Mouse (Mus musculus): ENCODE results near the gene Gabrb1. TPM values are rescaled to one million over a fixed set of nuclear protein-coding genes. Genes with fewer than 3 reads are reported as not detected.

Gene Gabrb1
- polyA plus RNA-seq, 1 experiment from 2014 or later = 0.04 TPM

DNA sequence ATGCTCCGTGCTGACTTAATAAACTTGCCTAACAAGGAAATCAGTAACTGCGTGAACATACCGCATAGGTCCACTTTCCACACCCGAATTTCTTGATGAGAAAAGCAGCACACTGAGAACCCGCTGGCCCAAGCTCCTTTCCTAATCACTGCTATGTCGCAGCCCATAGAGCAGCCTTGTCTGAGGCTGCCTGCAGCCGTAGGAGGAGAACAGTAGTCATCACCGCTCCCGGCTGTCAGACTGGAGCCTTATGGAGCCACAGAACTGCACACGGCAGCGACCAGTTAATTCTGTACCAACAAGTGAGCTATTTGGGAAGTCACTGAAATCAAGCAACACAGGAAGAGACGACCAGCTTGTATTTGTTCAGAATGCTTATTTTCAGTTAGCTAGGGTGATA lies 500.8 kb downstream of the Gabrb1 start:
- ChIA-PET CTCF (interaction anchor here (1.0 to 2.0 kb wide), 3 partner anchors 9 to 14 kb away, joined by 3 to 7 read pairs (median 5); partner anchors contain the start of gene Commd8), POLR2A (no interaction called here)
- no peak for DNase-seq (ENCODE audit: low read depth, low spot score)
- TF ChIP-seq CTCF (IDR thresholded peaks at IDR 0.05) = no peak
- ATAC-seq = no peak
- no peaks in the 10 kb centered on the region for H3K27me3 ChIP-seq
- in situ Hi-C loops (cut with MboI; ENCODE audit: low pct_unique_long_range_greater_than_20kb) = no loop called here

DNA sequence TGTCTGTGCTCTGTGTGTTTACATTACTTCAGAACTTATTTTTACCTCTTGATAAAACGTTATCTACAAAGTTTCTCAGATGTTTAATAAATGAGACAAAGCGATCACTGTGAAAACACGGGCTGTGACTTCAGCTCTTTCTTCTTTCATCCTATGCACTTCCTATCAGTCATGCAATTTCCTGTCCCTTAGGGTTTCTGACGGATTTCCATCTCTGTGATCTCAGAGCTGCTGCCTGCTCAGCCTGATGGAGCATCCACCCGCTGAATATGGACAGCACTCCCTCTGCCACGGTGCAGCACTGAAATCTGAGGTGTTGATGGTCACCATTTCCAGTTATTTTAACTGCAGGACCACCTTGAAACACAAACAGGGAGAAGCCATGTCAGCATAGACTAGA lies 501.6 kb downstream of the Gabrb1 start:
- DNase-seq (ENCODE audit: low read depth, low spot score) (no peak), ATAC-seq (no peak)
- in situ Hi-C loops (cut with MboI; ENCODE audit: low pct_unique_long_range_greater_than_20kb) = no loop called here
- POLR2A ChIA-PET = no interaction called here
- no peaks in the 10 kb centered on the region for H3K27me3 ChIP-seq
- TF ChIP-seq CTCF (IDR thresholded peaks at IDR 0.05) = no peak
- CTCF ChIA-PET = no interaction called here

DNA sequence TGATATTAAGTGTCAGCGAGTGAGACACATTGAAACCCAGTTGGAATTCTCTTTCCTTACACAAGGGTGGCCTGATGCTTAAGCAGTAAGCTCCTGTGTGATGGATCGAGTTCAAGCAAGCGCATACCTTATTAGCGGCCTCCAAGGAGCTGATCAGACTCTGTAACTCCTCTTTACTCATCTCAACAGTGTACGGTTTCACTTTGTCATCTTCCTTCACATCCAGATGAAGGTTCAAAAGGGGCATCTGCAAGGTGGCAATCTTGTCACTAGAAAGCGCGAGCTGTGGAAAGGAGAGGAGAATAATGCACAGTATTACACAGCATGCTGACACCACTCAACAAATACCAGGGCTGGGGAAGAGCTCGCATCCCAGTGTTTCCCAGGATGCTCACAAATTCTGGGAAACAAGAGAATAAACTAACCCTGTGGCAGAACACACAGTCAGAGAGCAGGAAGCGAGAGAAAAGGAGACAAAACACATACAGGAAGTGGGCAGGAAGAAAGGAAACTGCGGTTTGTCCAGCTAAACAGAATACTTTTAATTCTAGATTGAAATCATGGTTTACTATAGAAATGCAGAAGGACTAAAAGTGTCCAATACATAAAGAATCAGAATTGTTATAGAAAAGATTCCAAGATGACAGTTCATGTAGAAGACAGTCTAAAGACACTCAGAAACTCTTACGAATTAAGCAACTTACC lies 503.0 kb downstream of the Gabrb1 start:
- H3K27me3 ChIP-seq = no peaks in the 10 kb centered on the region
- TF ChIP-seq CTCF (IDR thresholded peaks at IDR 0.05) = no peak
- ATAC-seq (no peak), DNase-seq (ENCODE audit: low read depth, low spot score) (no peak)
- ChIA-PET CTCF (interaction anchor here (1.2 kb wide), 2 partner anchors 15 to 89 kb away, joined by 3 read pairs; no protein-coding TSS in a partner anchor), POLR2A (no interaction called here)
- in situ Hi-C loops (cut with MboI; ENCODE audit: low pct_unique_long_range_greater_than_20kb) = no loop called here

DNA sequence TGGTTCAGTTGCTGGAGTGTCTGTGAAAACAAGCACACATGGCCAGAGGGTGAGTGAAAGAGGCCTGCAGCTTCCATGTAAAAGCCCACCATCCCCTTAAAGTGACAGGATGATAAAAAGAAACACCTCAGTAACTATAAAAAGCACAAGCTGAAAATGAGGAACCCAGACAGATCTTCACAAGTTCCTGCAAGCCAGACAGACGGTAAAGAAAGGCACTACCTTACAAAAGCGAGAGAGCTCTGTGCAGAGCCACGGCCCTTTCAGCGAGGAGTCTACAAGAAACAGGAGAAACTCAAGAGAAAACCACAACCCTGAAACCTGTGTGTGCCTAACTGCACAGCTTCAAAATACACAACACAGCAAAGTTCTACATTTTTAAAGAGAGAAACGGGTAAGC lies 504.9 kb downstream of the Gabrb1 start:
- POLR2A ChIA-PET = no interaction called here
- H3K27me3 ChIP-seq = no peaks in the 10 kb centered on the region
- in situ Hi-C loops (cut with MboI; ENCODE audit: low pct_unique_long_range_greater_than_20kb) = no loop called here
- no peak for TF ChIP-seq CTCF (IDR thresholded peaks at IDR 0.05)
- no peak for DNase-seq (ENCODE audit: low read depth, low spot score)
- no peak for ATAC-seq
- CTCF ChIA-PET = interaction anchor here (1.4 to 1.7 kb wide), 2 partner anchors 18 to 41 kb away, joined by 4 to 5 read pairs; no protein-coding TSS in a partner anchor

DNA sequence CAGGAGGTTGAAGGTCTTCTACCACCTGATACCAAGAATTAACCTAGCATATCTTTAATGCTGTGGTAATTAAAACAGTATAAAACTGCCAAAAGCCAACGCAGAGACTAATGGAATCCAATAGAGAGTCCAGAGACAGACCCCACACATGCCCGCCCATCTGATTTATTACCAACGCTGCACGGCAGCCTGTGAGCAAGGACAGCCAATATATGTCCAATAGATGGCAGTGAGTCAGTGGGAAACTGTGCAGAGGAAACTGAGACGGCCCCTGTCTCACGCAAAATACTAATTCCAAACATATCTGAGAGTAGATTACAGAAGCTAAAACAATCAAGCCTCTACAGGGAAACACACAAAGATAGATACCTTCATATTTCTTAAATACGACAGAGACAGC lies 506.5 kb downstream of the Gabrb1 start:
- TF ChIP-seq CTCF (IDR thresholded peaks at IDR 0.05) = no peak
- H3K27me3 ChIP-seq = no peaks in the 10 kb centered on the region
- in situ Hi-C loops (cut with MboI; ENCODE audit: low pct_unique_long_range_greater_than_20kb) = no loop called here
- ChIA-PET CTCF (interaction anchor here (1.9 kb wide), 1 partner anchor 8 kb away, joined by 7 read pairs; no protein-coding TSS in a partner anchor), POLR2A (no interaction called here)
- DNase-seq (ENCODE audit: low read depth, low spot score) (no peak), ATAC-seq (no peak)

DNA sequence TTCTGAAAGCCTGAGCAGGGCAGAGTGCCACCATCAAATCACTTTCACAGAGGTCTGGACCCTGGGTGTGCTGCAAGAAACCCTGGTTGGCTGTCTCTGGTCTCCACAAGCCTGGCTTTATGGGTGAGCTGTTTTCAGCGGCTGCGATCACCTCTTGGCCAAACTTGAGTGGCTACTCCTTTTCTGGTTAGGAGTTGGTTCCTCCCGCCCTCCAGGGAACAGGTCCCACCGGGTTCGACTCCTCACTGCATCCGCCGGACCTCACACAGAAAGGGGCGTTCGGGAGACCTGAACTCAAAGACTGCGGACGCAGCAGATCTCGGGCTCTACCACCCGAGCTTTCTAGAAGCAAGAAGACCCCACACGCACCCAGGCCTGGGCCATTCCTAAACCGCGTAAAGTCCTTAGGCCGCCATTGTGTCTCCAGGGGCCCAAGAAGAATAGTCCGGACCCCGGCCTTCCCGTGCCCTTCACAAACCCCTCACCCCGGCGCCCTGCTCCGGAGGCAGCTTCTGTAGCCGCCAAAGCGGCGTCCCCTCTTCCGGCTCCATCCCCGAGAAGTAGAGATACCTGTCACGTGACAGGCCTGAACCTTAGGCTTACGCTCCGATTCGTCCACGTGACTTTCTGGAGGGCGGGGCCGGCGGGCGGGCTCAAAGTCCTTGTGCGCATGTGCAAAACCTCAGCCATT lies 509.8 kb downstream of the Gabrb1 start, which contains the start of gene Commd8:
Gene Commd8, minus strand, starts transcription at position 596 of the 691 bp plus-strand sequence.
- in situ Hi-C loops (cut with MboI; ENCODE audit: low pct_unique_long_range_greater_than_20kb) = no loop called here
- ChIA-PET POLR2A (no interaction called here), CTCF (interaction anchor here (1.3 kb wide), 1 partner anchor 9 kb away, joined by 3 read pairs; no protein-coding TSS in a partner anchor)
- TF ChIP-seq CTCF (IDR thresholded peaks at IDR 0.05) = no peak
- no peaks in the 10 kb centered on the region for H3K27me3 ChIP-seq
- DNase-seq (ENCODE audit: low read depth, low spot score) (peak; percentile 53), ATAC-seq (peak; percentile 91)

DNA sequence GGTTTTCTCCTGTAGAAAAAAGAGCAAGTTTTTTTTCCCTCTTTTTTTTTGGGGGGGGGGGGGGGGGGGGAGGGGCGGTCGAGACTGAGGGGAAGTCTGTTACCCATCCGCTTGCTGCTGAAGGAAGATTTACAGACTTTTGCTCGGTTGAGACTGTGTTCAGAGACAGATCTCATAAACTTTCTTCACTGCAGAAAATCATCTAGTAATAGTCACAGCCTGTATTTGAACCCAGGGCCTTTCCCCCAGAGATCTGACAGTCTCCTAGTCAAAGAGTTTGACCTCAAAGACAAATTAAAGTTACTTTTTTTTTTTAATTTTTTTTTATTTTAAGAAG lies 510.3 kb downstream of the Gabrb1 start:
- ChIA-PET CTCF (interaction anchor here (1.3 kb wide), 1 partner anchor 9 kb away, joined by 3 read pairs; no protein-coding TSS in a partner anchor), POLR2A (no interaction called here)
- H3K27me3 ChIP-seq = no peaks in the 10 kb centered on the region
- in situ Hi-C loops (cut with MboI; ENCODE audit: low pct_unique_long_range_greater_than_20kb) = no loop called here
- ATAC-seq = peak; percentile 2
- DNase-seq (ENCODE audit: low read depth, low spot score) = no peak
- TF ChIP-seq CTCF (IDR thresholded peaks at IDR 0.05) = no peak

DNA sequence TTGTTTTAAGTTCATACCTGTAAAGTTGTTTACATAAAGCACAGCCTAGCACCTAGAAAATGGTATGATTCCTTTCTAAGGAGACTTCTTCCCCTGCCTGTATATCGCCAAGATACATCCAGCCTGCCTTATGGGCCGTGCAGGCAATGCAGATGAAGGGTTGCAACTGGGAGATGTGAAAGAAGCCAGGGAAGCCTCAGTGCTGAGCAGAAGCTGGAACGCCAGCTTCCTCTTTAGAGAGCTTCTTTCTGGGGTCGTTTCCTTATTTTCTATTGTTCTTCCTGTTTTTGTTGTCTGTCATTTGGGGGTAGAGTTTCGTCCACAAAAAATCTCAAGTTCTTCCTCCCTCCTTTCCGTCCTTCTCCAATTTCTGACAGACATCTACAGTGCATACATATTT lies 512.2 kb downstream of the Gabrb1 start:
- in situ Hi-C loops (cut with MboI; ENCODE audit: low pct_unique_long_range_greater_than_20kb) = loop anchor here (5.0 kb wide), 2 partner anchors 42 to 97 kb away; no protein-coding TSS in a partner anchor
- no peaks in the 10 kb centered on the region for H3K27me3 ChIP-seq
- POLR2A ChIA-PET = no interaction called here
- no peak for DNase-seq (ENCODE audit: low read depth, low spot score)
- no peak for TF ChIP-seq CTCF (IDR thresholded peaks at IDR 0.05)
- CTCF ChIA-PET = interaction anchor here (1.2 to 1.5 kb wide), 3 partner anchors 17 to 40 kb away, joined by 3 to 5 read pairs (median 4); no protein-coding TSS in a partner anchor
- no peak for ATAC-seq

DNA sequence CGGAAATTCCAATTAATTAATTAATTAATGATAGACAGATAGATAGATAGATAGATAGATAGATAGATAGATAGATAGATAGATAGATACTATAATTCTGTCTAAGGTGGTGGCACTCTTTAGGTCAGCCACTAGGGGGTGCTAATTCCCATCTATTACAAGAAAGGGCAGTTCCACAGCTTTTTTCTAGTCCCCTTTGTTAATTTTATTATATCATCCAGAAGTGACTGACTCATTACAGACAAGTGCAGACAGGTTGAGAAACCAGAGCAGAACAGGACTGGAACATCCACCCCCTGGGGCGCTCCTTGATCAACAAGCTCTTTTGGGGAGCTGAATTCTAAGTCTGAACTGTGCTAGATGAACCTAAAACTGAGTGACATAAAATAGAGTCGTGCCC lies 514.8 kb downstream of the Gabrb1 start:
- no peaks in the 10 kb centered on the region for H3K27me3 ChIP-seq
- ATAC-seq (peak; percentile 57), DNase-seq (ENCODE audit: low read depth, low spot score) (peak; percentile 49)
- ChIA-PET POLR2A (no interaction called here), CTCF (interaction anchor here (0.7 to 2.6 kb wide), 13 partner anchors 9 to 102 kb away, joined by 3 to 9 read pairs (median 6); no protein-coding TSS in a partner anchor)
- peak; percentile 65 for TF ChIP-seq CTCF (IDR thresholded peaks at IDR 0.05)
- in situ Hi-C loops (cut with MboI; ENCODE audit: low pct_unique_long_range_greater_than_20kb) = loop anchor here (5.0 kb wide), 2 partner anchors 40 to 95 kb away; no protein-coding TSS in a partner anchor

DNA sequence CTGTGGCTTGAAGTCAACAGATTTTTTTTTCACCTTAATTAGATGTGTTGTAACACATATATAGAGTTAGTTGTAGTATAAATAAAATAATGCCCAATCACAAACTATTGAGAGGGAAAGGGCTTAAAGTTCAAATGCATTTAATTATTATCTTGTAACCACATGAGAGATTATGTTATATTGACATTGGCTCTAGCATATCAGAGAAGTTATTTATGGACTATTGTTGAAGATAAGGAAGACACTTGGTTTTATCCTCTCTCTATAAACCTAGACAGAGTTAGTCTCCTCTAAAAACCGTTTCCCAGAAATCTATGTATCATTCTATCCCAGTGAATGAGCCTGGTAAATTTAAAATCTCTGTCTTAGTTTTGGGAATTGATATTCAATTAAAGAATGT lies 515.6 kb downstream of the Gabrb1 start:
- in situ Hi-C loops (cut with MboI; ENCODE audit: low pct_unique_long_range_greater_than_20kb) = loop anchor here (5.0 kb wide), 2 partner anchors 39 to 94 kb away; no protein-coding TSS in a partner anchor
- DNase-seq (ENCODE audit: low read depth, low spot score) (no peak), ATAC-seq (no peak)
- ChIA-PET CTCF (interaction anchor here (0.7 to 2.6 kb wide), 7 partner anchors 17 to 101 kb away, joined by 3 to 9 read pairs (median 6); no protein-coding TSS in a partner anchor), POLR2A (no interaction called here)
- TF ChIP-seq CTCF (IDR thresholded peaks at IDR 0.05) = no peak
- no peaks in the 10 kb centered on the region for H3K27me3 ChIP-seq

DNA sequence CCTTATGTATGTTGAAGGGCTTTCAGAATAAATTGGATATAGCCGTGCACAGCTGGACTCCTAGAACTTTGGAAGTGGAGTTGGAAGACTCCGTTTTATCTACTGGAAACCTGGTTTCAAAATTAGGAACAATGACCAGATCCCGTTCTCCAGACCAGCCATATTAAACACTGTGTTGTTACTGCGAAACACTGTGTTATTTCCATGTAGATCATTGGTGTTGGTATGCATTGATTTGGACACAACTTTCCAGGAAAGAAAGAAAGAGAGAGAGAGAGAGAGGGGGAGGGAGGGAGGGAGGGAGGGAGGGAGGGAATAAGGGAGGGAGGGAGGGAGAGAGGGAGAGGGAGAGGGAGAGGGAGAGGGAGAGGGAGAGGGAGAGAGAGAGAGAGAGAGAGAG lies 517.1 kb downstream of the Gabrb1 start:
- POLR2A ChIA-PET = interaction anchor here (1.0 kb wide), 1 partner anchor 34 kb away, joined by 3 read pairs; no protein-coding TSS in a partner anchor
- TF ChIP-seq CTCF (IDR thresholded peaks at IDR 0.05) = no peak
- ATAC-seq (no peak), DNase-seq (ENCODE audit: low read depth, low spot score) (no peak)
- H3K27me3 ChIP-seq = no peaks in the 10 kb centered on the region
- in situ Hi-C loops (cut with MboI; ENCODE audit: low pct_unique_long_range_greater_than_20kb) = loop anchor here (5.0 kb wide), 1 partner anchor 537 kb away; no protein-coding TSS in a partner anchor
- CTCF ChIA-PET = no interaction called here
